Mouse (Mus musculus) embryonic facial prominence, embryonic 11.5 days (tissue): ENCODE measurements around the gene Nphs1. TPM values are rescaled to one million over a fixed set of nuclear protein-coding genes. Genes with fewer than 3 reads are reported as not detected.
"Not testable (repeated sequence)": the region's sequence is repeated elsewhere in the genome, so short reads cannot be mapped to it uniquely, and the experiment has no call there.

Experiments used
- ATAC-seq: fragments of 200-750 bp; cut with Nextera tagmentation; replicated peaks from 2 replicates; pipeline ENCODE4 v1.8.0; 2017; ENCODE audit warnings: low read depth; ENCODE audit not compliant: insufficient number of reproducible peaks, low FRiP score, low TSS enrichment
- DNase-seq: peaks from one replicate; pipeline ENCODE4 v3.0.0-alpha.2; 2015; ENCODE audit warnings: low spot score
- H3K27ac ChIP-seq: fragments of 300-500 bp; sonication (generic); replicated peaks from 2 replicates; pipeline ENCODE4 v1.5.1; 2014; ENCODE audit warnings: mild to moderate bottlenecking, low read depth, low read length, control low read depth
- H3K27me3 ChIP-seq: fragments of 300-500 bp; sonication (generic); 2 replicates; pipeline ENCODE4 v1.6.1; 2014; ENCODE audit warnings: mild to moderate bottlenecking, low read length, moderate library complexity, mixed read lengths; ENCODE audit not compliant: control insufficient read depth, insufficient read depth
- H3K36me3 ChIP-seq: fragments of 300-500 bp; sonication (generic); replicated peaks from 2 replicates; pipeline ENCODE4 v1.6.1; 2014; ENCODE audit warnings: low read depth, mild to moderate bottlenecking, low read length, moderate library complexity, mixed read lengths; ENCODE audit not compliant: control insufficient read depth, insufficient read depth
- H3K4me1 ChIP-seq: fragments of 300-500 bp; sonication (generic); 2 replicates; pipeline ENCODE4 v1.6.1; 2014; ENCODE audit warnings: low read length, mixed read lengths; ENCODE audit not compliant: control insufficient read depth, insufficient read depth
- H3K4me2 ChIP-seq: fragments of 300-500 bp; sonication (generic); 2 replicates; pipeline ENCODE4 v1.6.1; 2014; ENCODE audit warnings: low read depth, mild to moderate bottlenecking, control low read depth, low read length, moderate library complexity
- H3K4me3 ChIP-seq: fragments of 300-500 bp; sonication (generic); 2 replicates; pipeline ENCODE4 v1.5.1; 2014; ENCODE audit warnings: low read depth, low read length, control low read depth
- H3K9ac ChIP-seq: fragments of 300-500 bp; sonication (generic); replicated peaks from 2 replicates; pipeline ENCODE4 v1.6.1; 2014; ENCODE audit warnings: mild to moderate bottlenecking, control low read depth, low read length
- H3K9me3 ChIP-seq: fragments of 300-500 bp; sonication (generic); replicated peaks from 2 replicates; pipeline ENCODE4 v1.6.1; 2016; ENCODE audit warnings: mild to moderate bottlenecking, low read length, inconsistent platforms, mixed read lengths; ENCODE audit not compliant: control insufficient read depth
- WGBS: fragments of 180-500 bp; shearing (Covaris S2); extraction: QIAGEN DNeasy Blood & Tissue Kit; methylation state at CpG from one replicate; pipeline ENCODE4 v1.1.7; 2014; 5-methylcytosine and 5-hydroxymethylcytosine counted together
- polyA plus RNA-seq: library from polyadenylated mRNA; unstranded; fragments of >200 nt; fragmentation: Nextera tagmentation; extraction: Ambion mirVana; gene quantifications from 2 replicates; pipeline ENCODE4 v1.2.1, GENCODE M21; 2014

Nphs1 gene
- polyA plus RNA-seq, 1 experiment from 2014 or later: not detected

DNA sequence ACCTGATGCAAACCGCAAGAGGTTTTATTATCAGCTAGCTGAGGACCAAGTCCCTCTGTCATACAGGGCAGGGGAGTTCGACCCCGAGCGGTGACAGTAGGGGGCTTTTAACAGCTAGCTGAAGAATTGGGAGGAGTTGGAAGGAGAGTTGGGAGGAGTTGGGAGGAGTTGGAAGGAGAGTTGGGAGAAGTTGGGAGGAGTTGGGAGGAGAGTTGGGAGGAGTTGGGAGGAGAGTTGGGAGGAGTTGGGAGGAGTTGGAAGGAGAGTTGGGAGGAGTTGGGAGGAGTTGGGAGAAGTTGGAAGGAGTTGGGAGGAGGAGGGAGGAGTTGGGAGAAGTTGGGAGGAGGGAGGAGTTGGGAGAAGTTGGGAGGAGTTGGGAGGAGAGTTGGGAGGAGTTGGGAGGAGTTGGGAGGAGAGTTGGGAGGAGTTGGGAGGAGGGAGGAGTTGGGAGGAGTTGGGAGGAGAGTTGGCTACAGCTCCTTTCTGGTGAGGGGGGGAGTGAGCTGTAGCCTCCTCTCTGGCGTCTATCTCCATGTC lies 37.5 kb downstream of the Nphs1 start:
- H3K4me3 ChIP-seq, H3K4me1 ChIP-seq, H3K27ac ChIP-seq, DNase-seq, H3K9ac ChIP-seq, H3K27me3 ChIP-seq, ATAC-seq, H3K9me3 ChIP-seq, H3K4me2 ChIP-seq, H3K36me3 ChIP-seq: not testable (repeated sequence)
- 64% methylated on average over 5 of the region's 5 CpGs for WGBS

DNA sequence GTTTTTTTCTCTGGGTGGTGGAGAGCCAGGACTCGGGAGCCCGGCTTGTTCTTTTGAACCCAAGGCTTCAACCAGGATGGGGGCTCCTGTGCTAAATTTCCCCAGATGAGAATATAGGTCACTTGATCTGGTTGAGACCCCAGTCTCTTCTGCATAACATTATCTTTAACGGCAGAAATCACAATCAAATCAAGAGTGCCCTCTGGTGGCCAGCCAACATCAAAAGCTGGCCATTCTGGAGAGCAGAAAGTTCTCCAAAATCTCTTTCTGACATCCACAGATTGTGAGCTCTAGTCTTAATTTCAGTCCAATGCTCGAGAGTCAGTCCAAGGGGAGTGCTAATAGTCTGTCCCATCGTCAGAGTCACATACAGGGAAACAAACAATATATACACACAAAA lies 43.0 kb downstream of the Nphs1 start:
- not testable (repeated sequence) for H3K27ac ChIP-seq, H3K4me3 ChIP-seq, H3K9me3 ChIP-seq, H3K4me1 ChIP-seq, H3K4me2 ChIP-seq, H3K36me3 ChIP-seq, H3K9ac ChIP-seq, H3K27me3 ChIP-seq, ATAC-seq
- peak; percentile 20 for DNase-seq
- 69% methylated on average over 5 of the region's 5 CpGs for WGBS

DNA sequence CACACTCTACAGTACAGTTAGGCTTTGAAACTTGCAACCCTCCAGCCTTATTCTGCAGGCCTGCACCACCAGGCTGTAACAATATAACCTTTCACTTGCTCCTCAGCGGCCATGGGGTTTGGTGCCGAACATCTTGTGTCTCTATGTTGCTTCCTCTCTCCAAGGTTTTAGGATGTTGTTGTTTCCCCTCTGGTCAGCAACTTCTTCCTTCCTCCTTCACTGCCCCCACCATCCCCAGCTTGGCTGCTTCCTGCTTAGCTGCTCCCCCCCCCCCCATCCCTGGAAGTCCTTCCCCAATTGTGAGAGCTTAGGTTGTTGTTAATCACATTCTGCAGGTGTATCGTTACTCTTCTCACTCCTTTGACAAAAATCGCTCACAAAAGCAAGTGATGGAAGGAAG lies 49.9 kb downstream of the Nphs1 start:
- ATAC-seq (no peak), DNase-seq (no peak)
- no peak overlapping the region for H3K9ac ChIP-seq
- H3K27me3 ChIP-seq: no peaks in the 10 kb centered on the region
- H3K36me3 ChIP-seq: no peaks in the 10 kb centered on the region
- H3K9me3 ChIP-seq: no peaks in the 10 kb centered on the region
- H3K4me1 ChIP-seq: no peaks in the 10 kb centered on the region
- no peak overlapping the region for H3K27ac ChIP-seq
- no peak overlapping the region for H3K4me2 ChIP-seq
- no peak overlapping the region for H3K4me3 ChIP-seq
- 64% methylated on average over 4 of the region's 4 CpGs for WGBS

DNA sequence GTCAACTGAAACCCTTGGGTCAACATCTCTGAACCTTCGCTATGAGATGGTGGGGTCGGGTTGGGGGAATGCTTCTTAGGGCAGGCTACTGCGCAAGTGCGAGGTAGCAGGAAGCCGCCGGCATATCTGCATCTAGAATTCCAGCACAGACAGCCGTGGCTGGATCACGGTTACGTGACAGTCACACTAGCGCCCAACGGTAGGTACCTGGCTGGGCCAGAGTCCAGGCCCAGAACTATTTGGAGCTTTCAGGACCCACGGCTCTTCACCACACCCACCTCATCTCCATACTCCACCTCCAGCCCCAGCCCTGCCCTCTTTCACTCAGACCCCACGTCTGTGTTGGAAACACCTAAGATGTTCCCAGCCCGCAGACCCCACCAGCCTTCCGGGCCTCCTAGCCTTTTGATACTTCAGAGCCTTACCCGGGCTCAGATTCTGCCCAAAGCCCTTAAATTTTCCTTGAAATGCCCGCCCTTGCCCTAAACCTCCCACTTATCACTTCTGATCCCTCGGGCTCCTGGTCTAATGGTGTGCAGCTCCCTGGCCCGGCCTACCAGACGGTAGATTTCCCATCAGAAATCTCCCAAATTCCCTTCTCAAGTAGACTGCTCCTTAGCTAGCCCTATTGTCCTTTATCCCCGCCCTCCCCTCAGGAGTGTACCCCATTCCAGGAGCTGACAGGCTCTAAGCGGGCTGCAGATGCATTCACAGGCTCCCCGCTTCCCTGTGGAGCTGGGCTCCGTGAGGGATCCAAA lies 57.1 kb downstream of the Nphs1 start:
- Histone ChIP-seq H3K4me2 (no peak overlapping the region), H3K4me3 (no peak overlapping the region), H3K36me3 (no peaks in the 10 kb centered on the region), H3K9ac (no peak overlapping the region), H3K4me1 (no peaks in the 10 kb centered on the region), H3K27me3 (no peaks in the 10 kb centered on the region), H3K27ac (no peak overlapping the region), H3K9me3 (no peaks in the 10 kb centered on the region)
- 56% methylated on average over 24 of the region's 24 CpGs for WGBS
- DNase-seq (no peak), ATAC-seq (no peak)

DNA sequence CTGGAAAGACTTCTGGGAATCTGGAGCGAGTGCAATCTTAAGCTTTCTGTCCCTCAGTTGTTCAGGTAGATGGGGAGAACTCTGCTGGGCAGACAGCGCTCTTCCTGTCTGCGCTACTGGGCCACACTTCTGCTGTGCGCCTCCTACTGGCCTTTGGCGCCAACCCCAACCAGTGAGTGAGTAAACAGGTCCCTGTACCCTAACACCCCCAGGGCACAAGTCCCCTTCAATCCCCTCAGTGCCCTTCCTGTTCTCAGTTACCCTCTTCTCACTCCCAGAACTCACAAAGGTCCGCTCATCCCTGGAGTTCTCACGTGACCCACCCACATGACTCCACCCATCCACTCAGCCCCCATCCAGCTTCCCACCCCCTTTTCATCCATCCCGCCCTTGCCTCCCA lies 60.2 kb downstream of the Nphs1 start:
- DNase-seq (no peak), ATAC-seq (no peak)
- Histone ChIP-seq H3K9ac (no peak overlapping the region), H3K27ac (no peak overlapping the region), H3K36me3 (peaks cover 2% of the 10 kb centered on the region; the same call in 1 of the 2 replicates), H3K9me3 (no peaks in the 10 kb centered on the region), H3K4me3 (no peak overlapping the region), H3K27me3 (no peaks in the 10 kb centered on the region), H3K4me1 (no peaks in the 10 kb centered on the region), H3K4me2 (no peak overlapping the region)
- 38% methylated on average over 8 of the region's 8 CpGs for WGBS

DNA sequence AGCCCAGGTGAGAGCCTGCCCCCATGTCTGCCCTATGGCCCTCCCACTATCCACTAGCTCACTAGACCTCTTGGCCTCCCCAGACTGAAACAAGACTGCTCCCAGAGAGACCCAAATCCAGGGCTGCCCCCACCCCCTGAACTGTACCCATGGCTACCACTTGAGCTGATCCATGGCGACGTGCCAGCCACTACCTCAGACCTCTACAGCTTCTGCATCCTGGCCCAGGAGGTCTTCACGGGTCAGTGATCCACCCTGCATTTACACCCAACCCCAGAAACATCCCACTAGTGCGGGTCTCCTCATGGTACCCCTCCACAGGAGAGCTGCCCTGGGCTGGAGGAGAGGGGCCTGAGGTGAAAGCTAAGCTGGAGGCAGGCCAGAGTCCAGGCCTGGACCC lies 62.3 kb downstream of the Nphs1 start:
- Histone ChIP-seq H3K27me3 (no peaks in the 10 kb centered on the region), H3K4me1 (no peaks in the 10 kb centered on the region), H3K4me3 (no peak overlapping the region), H3K4me2 (no peak overlapping the region), H3K36me3 (peaks cover 2% of the 10 kb centered on the region; the same call in 1 of the 2 replicates), H3K9ac (no peak overlapping the region), H3K9me3 (no peaks in the 10 kb centered on the region), H3K27ac (no peak overlapping the region)
- DNase-seq (no peak), ATAC-seq (no peak)
- WGBS: 66% methylated on average over 4 of the region's 4 CpGs

DNA sequence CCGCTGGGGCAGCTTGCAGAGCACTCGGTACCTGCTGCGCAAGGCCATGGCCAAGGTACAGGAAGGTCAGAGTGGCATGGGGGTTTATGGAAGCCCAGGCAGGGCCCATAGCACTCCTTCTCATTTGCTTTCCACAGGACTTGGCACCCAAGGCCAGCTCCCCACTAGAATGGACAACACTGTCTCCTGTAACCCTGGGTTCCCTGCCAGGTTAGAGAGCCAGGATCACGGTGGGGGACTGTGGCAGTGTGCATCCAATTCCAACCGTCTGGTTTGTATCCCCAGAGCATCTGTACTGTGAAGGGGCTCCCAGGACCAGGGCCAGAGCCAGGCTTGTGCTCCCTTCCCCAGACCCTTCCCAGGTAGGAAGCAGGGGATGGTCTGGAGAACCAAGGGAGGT lies 62.7 kb downstream of the Nphs1 start:
- Histone ChIP-seq H3K27ac (no peak overlapping the region), H3K4me1 (no peaks in the 10 kb centered on the region), H3K9me3 (no peaks in the 10 kb centered on the region), H3K4me2 (no peak overlapping the region), H3K4me3 (no peak overlapping the region), H3K27me3 (no peaks in the 10 kb centered on the region), H3K9ac (no peak overlapping the region), H3K36me3 (peaks cover 2% of the 10 kb centered on the region; the same call in 1 of the 2 replicates)
- no peak for ATAC-seq
- no peak for DNase-seq
- 65% methylated on average over 5 of the region's 5 CpGs for WGBS

DNA sequence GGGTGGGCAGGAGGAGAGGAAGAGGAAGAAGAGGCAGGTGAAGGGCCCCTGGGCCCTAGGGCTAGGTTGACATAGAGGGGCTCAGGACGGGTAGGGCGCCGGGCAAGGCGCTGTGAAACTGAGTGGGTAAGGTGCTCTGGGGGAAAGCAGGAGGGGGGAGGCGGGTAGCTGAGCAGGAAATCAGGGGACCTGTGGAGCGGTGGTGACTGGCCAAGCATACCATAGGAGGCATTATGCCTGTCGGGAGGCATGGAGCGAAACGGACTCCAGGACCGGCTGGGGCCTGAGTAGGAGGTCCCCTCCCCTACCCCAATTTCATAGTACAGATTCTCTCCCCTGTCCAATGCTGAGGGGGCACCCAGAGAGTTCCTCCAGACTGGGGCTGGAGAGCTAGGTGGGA lies 64.8 kb downstream of the Nphs1 start:
- Histone ChIP-seq H3K27ac (no peak overlapping the region), H3K9me3 (no peaks in the 10 kb centered on the region), H3K4me3 (no peak overlapping the region), H3K4me2 (no peak overlapping the region), H3K27me3 (no peaks in the 10 kb centered on the region), H3K4me1 (0 out of 2 replicates have a peak, but pooled peaks cover 4% of the 10 kb centered on the region), H3K9ac (no peak overlapping the region), H3K36me3 (peaks cover 2% of the 10 kb centered on the region)
- ATAC-seq (no peak), DNase-seq (no peak)
- WGBS: 86% methylated on average over 10 of the region's 10 CpGs
